Mouse (Mus musculus): ENCODE measurements around the gene Top2a.

- TF ChIP-seq CTCF (IDR thresholded peaks at IDR 0.05; ENCODE audit: borderline replicate concordance, control insufficient read depth, extremely low read depth, insufficient read depth, low read length, poor library complexity) (no peak), POLR2A (IDR thresholded peaks at IDR 0.05; ENCODE audit: control insufficient read depth, extremely low read depth, insufficient read depth, low read length, poor library complexity) (no peak)
Observed at GRCm38 (mm10) chr11:99047643-99048042, 23.7 kb upstream of the Top2a start.
